Mouse (Mus musculus) cerebellum, adult 9-11 months (tissue): ENCODE measurements around the gene Dhx40.
A peak's percentile ranks its signal among the peaks of the same experiment; 100 is the strongest.

Source experiments
- DNase-seq: peaks from one replicate; pipeline ENCODE4 v3.0.0; 2022

Dhx40 gene

GRCm38 (mm10) chr11:86807505-86807989, at the start of gene Dhx40:
TSS of gene Dhx40 (minus strand) at chr11:86807746.
- DNase-seq = peak; percentile 91

- peak; percentile 76 for DNase-seq
Observed at GRCm38 (mm10) chr11:86855639-86856425, 48.3 kb upstream of the Dhx40 start.

GRCm38 (mm10) chr11:86853081-86853480, 45.5 kb upstream of the Dhx40 start:
- no peak for DNase-seq

GRCm38 (mm10) chr11:86852534-86853054, 45.0 kb upstream of the Dhx40 start:
- peak; percentile 53 for DNase-seq

GRCm38 (mm10) chr11:86851714-86852533, 44.4 kb upstream of the Dhx40 start:
- no peak for DNase-seq

- DNase-seq = peak; percentile 90
Observed at GRCm38 (mm10) chr11:86851234-86851671, 43.7 kb upstream of the Dhx40 start.

GRCm38 (mm10) chr11:86843831-86844230, 36.3 kb upstream of the Dhx40 start:
- DNase-seq = no peak

GRCm38 (mm10) chr11:86841261-86841660, 33.7 kb upstream of the Dhx40 start:
- DNase-seq = no peak

GRCm38 (mm10) chr11:86840511-86841154, 33.1 kb upstream of the Dhx40 start:
- DNase-seq = no peak

- no peak for DNase-seq
Observed at GRCm38 (mm10) chr11:86839716-86840447, 32.3 kb upstream of the Dhx40 start.

- no peak for DNase-seq
Observed at GRCm38 (mm10) chr11:86838792-86839191, 31.2 kb upstream of the Dhx40 start.

GRCm38 (mm10) chr11:86836366-86836765, 28.8 kb upstream of the Dhx40 start:
- peak; percentile 49 for DNase-seq

GRCm38 (mm10) chr11:86834628-86835338, 27.2 kb upstream of the Dhx40 start:
- no peak for DNase-seq

- DNase-seq = no peak
Observed at GRCm38 (mm10) chr11:86834050-86834449, 26.5 kb upstream of the Dhx40 start.

- DNase-seq = no peak
Observed at GRCm38 (mm10) chr11:86833153-86833552, 25.6 kb upstream of the Dhx40 start.

GRCm38 (mm10) chr11:86828396-86828795, 20.9 kb upstream of the Dhx40 start:
- DNase-seq = no peak

GRCm38 (mm10) chr11:86827476-86828245, 20.1 kb upstream of the Dhx40 start:
- DNase-seq = no peak

- DNase-seq = no peak
Observed at GRCm38 (mm10) chr11:86824433-86824832, 16.9 kb upstream of the Dhx40 start.

GRCm38 (mm10) chr11:86822531-86822930, 15.0 kb upstream of the Dhx40 start:
- DNase-seq = no peak

GRCm38 (mm10) chr11:86819536-86819935, 12.0 kb upstream of the Dhx40 start:
- DNase-seq = no peak

GRCm38 (mm10) chr11:86818928-86819327, 11.4 kb upstream of the Dhx40 start:
- DNase-seq = no peak
